Mouse (Mus musculus) midbrain, embryonic 16.5 days (tissue): ENCODE measurements around the gene Gm9195. TPM values are rescaled to one million over a fixed set of nuclear protein-coding genes. Genes with fewer than 3 reads are reported as not detected.

Experiments
- ATAC-seq: fragments of 200-750 bp; cut with Nextera tagmentation; 2 replicates; pipeline ENCODE4 v1.8.0; 2017; ENCODE audit warnings: moderate TSS enrichment
- H3K27ac ChIP-seq: fragments of 300-500 bp; sonication (generic); 2 replicates; pipeline ENCODE4 v1.5.1; 2014; ENCODE audit warnings: mild to moderate bottlenecking, low read length, mixed read lengths
- H3K27me3 ChIP-seq: fragments of 300-500 bp; sonication (generic); 2 replicates; pipeline ENCODE4 v1.6.1; 2014; ENCODE audit warnings: low read depth, low read length, mixed read lengths; ENCODE audit not compliant: control insufficient read depth, insufficient read depth
- H3K36me3 ChIP-seq: fragments of 300-500 bp; sonication (generic); 2 replicates; pipeline ENCODE4 v1.6.1; 2014; ENCODE audit warnings: mild to moderate bottlenecking, low read length, moderate library complexity, mixed read lengths; ENCODE audit not compliant: control insufficient read depth, insufficient read depth
- H3K4me1 ChIP-seq: fragments of 300-500 bp; sonication (generic); 2 replicates; pipeline ENCODE4 v1.6.1; 2014; ENCODE audit warnings: mild to moderate bottlenecking, low read length, mixed read lengths; ENCODE audit not compliant: control insufficient read depth, insufficient read depth
- H3K4me2 ChIP-seq: fragments of 300-500 bp; sonication (generic); 2 replicates; pipeline ENCODE4 v1.6.1; 2014; ENCODE audit warnings: mild to moderate bottlenecking, low read length, mixed read lengths
- H3K4me3 ChIP-seq: fragments of 300-500 bp; sonication (generic); 2 replicates; pipeline ENCODE4 v1.5.1; 2014; ENCODE audit warnings: low read depth, mild to moderate bottlenecking, low read length, moderate library complexity, mixed read lengths
- H3K9ac ChIP-seq: fragments of 300-500 bp; sonication (generic); 2 replicates; pipeline ENCODE4 v1.6.1; 2014; ENCODE audit warnings: low read depth, low read length, mixed read lengths
- H3K9me3 ChIP-seq: fragments of 300-500 bp; sonication (generic); replicated peaks from 2 replicates; pipeline ENCODE4 v1.6.1; 2014; ENCODE audit warnings: mild to moderate bottlenecking, low read length, mixed read lengths; ENCODE audit not compliant: control insufficient read depth, poor library complexity, severe bottlenecking
- WGBS: fragments of 180-500 bp; shearing (Covaris S2); extraction: QIAGEN DNeasy Blood & Tissue Kit; methylation state at CpG from one replicate; pipeline ENCODE4 v1.1.7; 2014; 5-methylcytosine and 5-hydroxymethylcytosine counted together
- polyA plus RNA-seq: library from polyadenylated mRNA; unstranded; fragments of >200 nt; fragmentation: Nextera tagmentation; extraction: Ambion mirVana; gene quantifications from 2 replicates; pipeline ENCODE4 v1.2.1, GENCODE M21; 2015

The Gm9195 gene
- polyA plus RNA-seq, result not detected in 2 replicates

DNA sequence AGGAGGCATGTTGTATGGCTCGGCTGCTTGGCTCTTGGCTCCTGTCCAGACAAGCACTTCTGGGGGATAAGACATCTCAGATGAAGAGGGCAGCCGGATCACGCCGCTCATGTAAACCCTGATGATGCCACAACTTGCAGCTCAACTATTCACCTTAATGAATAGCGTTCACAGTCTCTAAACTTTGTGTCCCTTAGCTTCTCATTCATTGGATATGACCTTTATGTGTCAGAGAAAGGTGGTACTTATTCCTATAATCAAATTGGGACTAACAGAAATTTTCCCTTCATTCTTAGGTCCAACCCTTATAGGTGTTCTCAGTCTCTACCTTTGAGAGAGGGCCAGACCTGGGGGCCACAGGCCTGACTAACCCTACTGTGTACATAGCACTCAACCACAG lies at the start of gene Gm9195:
Gene Gm9195 (minus strand): TSS at position 101 of the 400 bp plus-strand sequence.
- no peak for ATAC-seq
- Histone ChIP-seq H3K27ac (no peak within 1 kb of the TSS), H3K4me1 (no peaks in the 10 kb centered on the region), H3K9me3 (no peaks in the 10 kb centered on the region), H3K4me3 (no peak within 1 kb of the TSS), H3K9ac (no peak within 1 kb of the TSS), H3K4me2 (no peak within 1 kb of the TSS), H3K36me3 (no peaks in the 10 kb centered on the region), H3K27me3 (no peaks in the 10 kb centered on the region)
- 78% methylated on average over 5 of the region's 5 CpGs for WGBS

DNA sequence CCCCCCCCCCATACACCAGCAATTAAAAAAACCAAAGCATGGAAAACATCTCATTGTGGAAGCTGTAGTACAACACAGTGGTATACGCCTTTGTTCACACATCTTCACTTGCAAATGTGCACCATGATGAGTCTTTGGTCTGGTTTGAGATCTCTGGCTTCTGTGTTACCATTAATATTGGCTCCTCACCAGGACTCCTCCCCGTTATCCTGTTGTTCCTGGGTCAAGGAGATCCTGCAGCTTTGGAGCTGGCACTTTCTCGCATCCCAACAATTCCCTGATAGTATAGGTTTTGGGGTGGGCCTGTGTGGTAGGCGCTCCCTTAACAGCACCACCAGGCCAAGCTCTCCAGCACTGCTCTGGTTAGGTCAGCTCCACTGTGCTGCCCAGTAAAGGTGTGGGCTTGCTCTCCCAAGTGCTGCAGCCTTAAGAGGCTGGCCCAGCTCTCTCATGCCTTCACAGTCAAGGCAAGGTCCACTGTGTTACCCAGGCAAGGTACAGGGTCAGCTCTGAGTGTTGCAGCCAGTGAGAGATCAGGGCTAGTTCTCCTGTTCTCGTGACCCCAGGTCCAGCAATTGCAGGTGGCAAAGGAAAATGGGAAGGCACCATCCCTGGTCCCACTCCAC lies 44.9 kb upstream of the Gm9195 start:
- Histone ChIP-seq H3K9ac (no peak overlapping the region), H3K27ac (no peak overlapping the region), H3K27me3 (no peaks in the 10 kb centered on the region), H3K4me3 (no peak overlapping the region), H3K4me2 (no peak overlapping the region), H3K4me1 (peaks cover 6% of the 10 kb centered on the region; the same call in 1 of the 2 replicates), H3K9me3 (no peaks in the 10 kb centered on the region), H3K36me3 (peaks cover 13% of the 10 kb centered on the region)
- ATAC-seq, result no peak
- WGBS, result 88% methylated on average over 5 of the region's 5 CpGs

DNA sequence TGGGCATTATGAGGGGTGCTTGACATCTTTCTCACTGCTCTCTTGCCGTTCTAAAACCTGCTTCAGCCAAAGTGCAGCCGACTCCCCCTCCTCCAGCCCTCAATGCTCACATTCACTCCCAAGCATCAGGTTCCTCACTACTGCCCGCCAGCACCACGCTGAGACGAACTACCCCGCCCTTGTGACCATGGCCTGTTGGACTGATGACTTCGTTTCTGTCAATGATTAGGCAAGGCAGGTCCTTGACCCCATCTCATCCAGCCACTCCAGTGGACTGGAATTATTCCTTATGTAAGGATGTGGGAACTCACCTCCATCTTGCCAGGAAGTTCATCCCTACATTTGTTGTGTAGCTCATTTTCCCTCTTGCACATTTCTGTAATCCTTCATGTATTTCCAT lies 42.2 kb upstream of the Gm9195 start:
- no peak for ATAC-seq
- Histone ChIP-seq H3K4me3 (no peak overlapping the region), H3K27me3 (peaks cover 3% of the 10 kb centered on the region; the same call in 1 of the 2 replicates), H3K27ac (no peak overlapping the region), H3K4me1 (peaks cover 8% of the 10 kb centered on the region; the same call in 1 of the 2 replicates), H3K9ac (no peak overlapping the region), H3K36me3 (peaks cover 2% of the 10 kb centered on the region; the same call in 1 of the 2 replicates), H3K4me2 (no peak overlapping the region), H3K9me3 (no peaks in the 10 kb centered on the region)
- 88% methylated on average over 7 of the region's 7 CpGs for WGBS

DNA sequence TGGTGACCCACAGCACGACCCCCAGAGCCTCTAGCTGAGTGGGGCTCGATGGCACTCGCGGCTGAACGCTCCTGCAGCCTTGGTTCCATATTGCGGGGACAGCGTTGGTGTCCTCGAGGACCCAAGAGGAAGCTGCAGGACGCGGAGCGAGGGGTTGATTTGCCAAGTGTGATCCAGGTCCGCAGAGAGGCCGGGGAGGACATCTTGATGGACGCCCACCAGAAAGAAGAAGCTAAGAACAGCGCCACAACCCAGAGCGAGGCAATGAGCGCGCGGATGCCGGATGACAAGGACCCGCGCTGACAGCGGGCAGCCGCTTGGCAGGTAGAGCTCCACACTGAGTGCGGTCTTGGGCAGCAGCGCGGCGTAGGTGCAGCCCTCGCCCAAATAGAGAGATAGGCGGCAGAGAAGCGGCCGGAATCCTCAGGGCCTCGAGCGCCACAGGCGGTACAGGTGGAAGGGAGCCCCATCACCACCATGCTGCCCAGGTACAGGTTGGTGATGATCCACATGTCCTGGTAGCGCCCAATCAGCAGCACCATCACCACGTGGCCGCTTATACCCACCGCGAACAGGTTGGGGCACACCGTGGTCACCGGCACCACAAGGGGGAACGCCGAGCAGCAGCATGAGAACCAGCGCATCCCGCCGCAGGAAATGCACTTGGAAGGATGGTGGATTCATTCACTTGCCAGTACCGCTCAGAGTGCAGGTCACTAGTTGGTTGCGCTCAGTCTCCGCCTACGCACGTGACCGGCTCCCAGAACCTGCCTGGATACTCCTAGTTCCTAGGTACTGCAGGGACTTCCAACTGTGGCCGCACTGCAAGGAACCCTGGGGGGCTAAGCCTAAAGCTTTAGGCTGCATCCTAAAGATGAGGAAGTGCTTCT lies 40.6 kb upstream of the Gm9195 start:
- H3K36me3 ChIP-seq, result no peaks in the 10 kb centered on the region
- H3K4me1 ChIP-seq, result peaks cover 8% of the 10 kb centered on the region; the same call in 1 of the 2 replicates
- H3K9ac ChIP-seq, result peak overlapping the region; percentile 68
- no peaks in the 10 kb centered on the region for H3K9me3 ChIP-seq
- ATAC-seq, result peak; percentile 95
- 2% methylated on average over 54 of the region's 54 CpGs for WGBS
- peak overlapping the region; percentile 59 for H3K4me3 ChIP-seq
- H3K4me2 ChIP-seq, result peak overlapping the region; percentile 94
- peak overlapping the region; percentile 70 for H3K27ac ChIP-seq
- H3K27me3 ChIP-seq, result peaks cover 3% of the 10 kb centered on the region; the same call in 1 of the 2 replicates

DNA sequence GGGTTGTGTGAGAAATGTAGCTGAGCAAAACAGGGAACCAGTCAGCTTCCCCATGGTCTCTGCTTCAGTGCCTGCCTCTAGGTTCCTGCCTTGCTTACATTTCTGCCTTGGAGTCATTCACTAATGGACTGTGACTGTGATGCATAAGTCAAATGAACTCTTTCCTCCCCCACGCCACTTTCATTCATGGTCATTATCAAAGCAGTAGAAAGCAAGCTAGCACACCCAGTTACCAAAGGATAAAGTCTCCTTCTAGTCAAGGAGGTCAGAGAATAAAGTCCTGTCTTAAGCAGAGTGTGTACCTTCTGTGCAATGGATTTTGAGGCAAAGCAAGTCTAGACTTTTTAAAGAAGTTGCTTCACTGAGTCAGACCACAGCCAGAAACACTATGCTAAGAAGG lies 35.5 kb upstream of the Gm9195 start:
- 58% methylated on average over 1 of the region's 1 CpGs for WGBS
- Histone ChIP-seq H3K4me2 (no peak overlapping the region), H3K9me3 (no peaks in the 10 kb centered on the region), H3K4me3 (no peak overlapping the region), H3K4me1 (peaks cover 8% of the 10 kb centered on the region; the same call in 1 of the 2 replicates), H3K27ac (no peak overlapping the region), H3K27me3 (peaks cover 3% of the 10 kb centered on the region; the same call in 1 of the 2 replicates), H3K36me3 (no peaks in the 10 kb centered on the region), H3K9ac (no peak overlapping the region)
- ATAC-seq, result no peak

DNA sequence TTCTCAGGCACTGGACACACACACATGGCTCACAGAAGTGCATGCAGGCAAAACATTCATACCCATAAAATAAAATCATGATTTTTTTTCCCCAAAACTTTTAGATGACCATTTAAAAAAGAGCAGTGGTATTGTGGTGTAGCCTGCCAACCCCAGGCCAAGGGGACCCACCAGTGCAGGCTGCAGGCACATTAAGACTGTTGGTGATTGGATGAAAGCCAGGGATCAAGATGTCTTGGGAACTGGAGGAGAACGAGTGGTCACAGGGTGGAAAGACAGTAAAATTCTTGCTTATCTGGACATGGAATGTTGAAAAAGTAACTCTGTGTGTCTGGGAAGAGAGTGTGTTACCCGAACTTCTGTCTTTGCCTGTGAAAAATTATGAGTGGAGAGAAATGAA lies 27.9 kb upstream of the Gm9195 start:
- H3K9me3 ChIP-seq, result no peaks in the 10 kb centered on the region
- no peak overlapping the region for H3K4me2 ChIP-seq
- ATAC-seq, result no peak
- H3K36me3 ChIP-seq, result no peaks in the 10 kb centered on the region
- H3K27me3 ChIP-seq, result no peaks in the 10 kb centered on the region
- H3K4me1 ChIP-seq, result no peaks in the 10 kb centered on the region
- WGBS, result 57% methylated on average over 2 of the region's 2 CpGs
- H3K27ac ChIP-seq, result no peak overlapping the region
- H3K9ac ChIP-seq, result no peak overlapping the region
- no peak overlapping the region for H3K4me3 ChIP-seq

DNA sequence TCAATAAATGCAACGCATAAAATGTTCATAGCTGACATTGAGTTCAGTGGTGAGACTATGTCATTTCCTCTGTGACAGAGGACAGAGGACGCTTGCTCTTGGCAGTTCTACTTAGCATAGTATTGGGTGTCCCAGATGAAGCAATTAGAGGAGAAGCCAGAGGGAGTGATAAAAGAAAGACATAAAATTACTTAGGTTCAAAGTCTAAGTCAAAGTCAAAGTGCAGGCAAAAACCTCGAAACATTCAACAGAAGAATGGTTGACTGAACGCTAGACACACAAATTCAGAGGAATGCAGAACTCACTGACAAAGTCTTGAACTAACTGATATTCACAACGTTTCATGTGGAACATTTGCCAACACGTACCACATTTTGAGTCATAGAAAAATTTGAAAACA lies 27.1 kb upstream of the Gm9195 start:
- WGBS, result 78% methylated on average over 6 of the region's 6 CpGs
- Histone ChIP-seq H3K27me3 (no peaks in the 10 kb centered on the region), H3K27ac (no peak overlapping the region), H3K4me2 (no peak overlapping the region), H3K36me3 (no peaks in the 10 kb centered on the region), H3K9ac (no peak overlapping the region), H3K4me1 (no peaks in the 10 kb centered on the region), H3K4me3 (no peak overlapping the region), H3K9me3 (no peaks in the 10 kb centered on the region)
- no peak for ATAC-seq

DNA sequence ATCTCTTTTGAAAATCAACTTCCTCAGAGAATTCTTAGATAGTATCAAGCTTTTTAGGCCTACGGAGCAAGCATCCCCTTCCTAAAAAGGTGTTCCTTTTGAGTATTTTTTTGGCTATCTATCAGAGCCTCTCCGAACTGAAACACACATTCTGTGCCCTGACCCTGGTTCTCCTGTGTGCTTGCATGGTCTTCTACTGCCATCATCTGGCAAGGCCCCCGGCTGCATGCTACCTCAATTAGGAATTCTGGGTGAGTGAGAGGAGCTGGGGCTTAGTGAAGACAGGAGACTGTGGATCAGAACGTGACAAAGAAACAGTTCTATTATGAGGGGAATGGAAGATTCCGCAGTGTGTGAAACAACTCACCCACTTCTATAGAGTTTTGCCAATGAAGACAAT lies 24.7 kb upstream of the Gm9195 start:
- Histone ChIP-seq H3K27me3 (no peaks in the 10 kb centered on the region), H3K4me2 (no peak overlapping the region), H3K27ac (no peak overlapping the region), H3K36me3 (no peaks in the 10 kb centered on the region), H3K9ac (no peak overlapping the region), H3K9me3 (no peaks in the 10 kb centered on the region), H3K4me3 (no peak overlapping the region), H3K4me1 (no peaks in the 10 kb centered on the region)
- peak; percentile 86 for ATAC-seq
- WGBS, result 16% methylated on average over 5 of the region's 5 CpGs
